Mouse (Mus musculus): Measurements from ENCODE around the gene Mto1.
"Not testable (repeated sequence)": the region's sequence is repeated elsewhere in the genome, so short reads cannot be mapped to it uniquely, and the experiment has no call there.

Gene Mto1

GRCm38 (mm10) chr9:78504679-78505078, 56.7 kb downstream of the Mto1 start:
- in situ Hi-C loops (cut with MboI; ENCODE audit: low sequenced_read_pairs), result no loop called here

- in situ Hi-C loops (cut with MboI; ENCODE audit: low sequenced_read_pairs), result no loop called here
These were observed 57.2 kb downstream of the Mto1 start for GRCm38 (mm10) chr9:78505223-78505622.

- in situ Hi-C loops (cut with MboI; ENCODE audit: low sequenced_read_pairs), result no loop called here
These were observed 58.2 kb downstream of the Mto1 start for GRCm38 (mm10) chr9:78506002-78506721.

GRCm38 (mm10) chr9:78506722-78507077, 58.7 kb downstream of the Mto1 start:
- in situ Hi-C loops (cut with MboI; ENCODE audit: low sequenced_read_pairs), result no loop called here

GRCm38 (mm10) chr9:78508106-78508786, 60.2 kb downstream of the Mto1 start:
- in situ Hi-C loops (cut with MboI; ENCODE audit: low sequenced_read_pairs), result no loop called here

GRCm38 (mm10) chr9:78511705-78512104, 63.7 kb downstream of the Mto1 start:
- in situ Hi-C loops (cut with MboI; ENCODE audit: low sequenced_read_pairs), result no loop called here

GRCm38 (mm10) chr9:78513776-78514500, 65.9 kb downstream of the Mto1 start:
- in situ Hi-C loops (cut with MboI; ENCODE audit: low sequenced_read_pairs), result no loop called here

- in situ Hi-C loops (cut with MboI; ENCODE audit: low sequenced_read_pairs), result no loop called here
These were observed 66.7 kb downstream of the Mto1 start for GRCm38 (mm10) chr9:78514681-78515080.

- in situ Hi-C loops (cut with MboI; ENCODE audit: low sequenced_read_pairs), result no loop called here
These were observed 68.1 kb downstream of the Mto1 start for GRCm38 (mm10) chr9:78516125-78516524.

- in situ Hi-C loops (cut with MboI; ENCODE audit: low sequenced_read_pairs), result not testable (repeated sequence)
These were observed 69.2 kb downstream of the Mto1 start for GRCm38 (mm10) chr9:78517237-78517636.

GRCm38 (mm10) chr9:78520127-78520779, 72.2 kb downstream of the Mto1 start:
- in situ Hi-C loops (cut with MboI; ENCODE audit: low sequenced_read_pairs), result no loop called here

GRCm38 (mm10) chr9:78520780-78521601, 73.0 kb downstream of the Mto1 start:
- in situ Hi-C loops (cut with MboI; ENCODE audit: low sequenced_read_pairs), result no loop called here

- in situ Hi-C loops (cut with MboI; ENCODE audit: low sequenced_read_pairs), result no loop called here
These were observed 73.7 kb downstream of the Mto1 start for GRCm38 (mm10) chr9:78521689-78522088.
